Mouse (Mus musculus): ENCODE measurements around the gene Iars. TPM values are rescaled to one million over a fixed set of nuclear protein-coding genes. Genes with fewer than 3 reads are reported as not detected.

The Iars gene
- polyA plus RNA-seq, 2 experiments: 61.8 to 68.3 TPM

DNA sequence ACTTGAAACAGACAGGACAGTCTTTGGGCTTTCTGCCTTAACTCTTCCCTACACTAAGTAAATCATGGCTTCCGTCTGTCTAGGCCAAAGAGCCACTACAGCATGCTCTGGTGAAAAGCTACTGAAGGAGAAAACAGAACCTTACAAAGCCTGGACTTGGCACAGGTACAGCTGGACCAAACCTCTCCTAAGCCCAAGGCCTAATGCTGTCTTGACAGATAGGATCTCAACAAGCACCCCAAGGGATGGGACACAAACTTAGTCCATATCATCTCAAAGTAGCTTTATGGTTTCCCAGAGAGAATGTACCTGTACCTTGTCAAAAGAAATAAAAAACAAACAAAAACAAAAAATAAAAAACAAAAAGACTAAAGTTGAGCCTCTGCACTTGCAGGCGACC is 54.5 kb downstream of the Iars start:
- WGBS: 87% methylated on average over 2 of the region's 2 CpGs

DNA sequence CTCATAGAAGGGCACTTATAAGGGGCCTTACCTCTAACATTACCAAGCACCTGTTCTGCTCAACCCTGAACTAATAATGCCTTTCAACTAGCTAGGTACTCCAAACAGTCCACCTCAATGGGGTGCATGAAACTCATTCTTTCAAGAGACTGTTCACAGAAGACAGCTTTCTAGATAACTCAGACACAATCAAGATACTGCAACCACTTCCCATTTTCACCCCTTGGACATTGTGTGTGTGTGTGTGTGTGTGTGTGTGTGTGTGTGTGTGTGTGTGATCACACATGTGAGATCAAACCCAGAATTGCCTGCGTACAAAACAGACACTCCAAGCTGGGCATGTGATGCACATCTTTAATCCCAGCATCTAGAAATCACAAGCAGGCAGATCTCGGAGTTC is 56.1 kb downstream of the Iars start:
- no peak overlapping the region for H3K9ac ChIP-seq (ENCODE audit: low read depth, low read length, severe bottlenecking)
- no peak overlapping the region for H3K4me2 ChIP-seq (replicated peaks; ENCODE audit: low read depth, low read length, severe bottlenecking)
- no peak overlapping the region for H3K27ac ChIP-seq (replicated peaks; ENCODE audit: low read depth, low read length)
- peaks cover 26% of the 10 kb centered on the region for H3K36me3 ChIP-seq (ENCODE audit: control insufficient read depth, insufficient read depth, low read length)
- H3K4me1 ChIP-seq (ENCODE audit: control insufficient read depth, insufficient read depth, low read length): no peaks in the 10 kb centered on the region
- TF ChIP-seq POLR2A (IDR thresholded peaks at IDR 0.05; ENCODE audit: borderline replicate concordance, extremely low read depth, insufficient read depth, insufficient read length): no peak
- H3K27me3 ChIP-seq (ENCODE audit: control insufficient read depth, insufficient read depth, low read length): no peaks in the 10 kb centered on the region
- WGBS: 83% methylated on average over 2 of the region's 2 CpGs
- DNase-seq (ENCODE audit: low spot score) (no peak), ATAC-seq (ENCODE audit: low FRiP score, low read depth) (no peak)
- no peaks in the 10 kb centered on the region for H3K9me3 ChIP-seq (ENCODE audit: control insufficient read depth, low read length)
- no peak overlapping the region for H3K4me3 ChIP-seq (replicated peaks; ENCODE audit: low read length)

More for the DNA sequence above, 54.5 kb downstream of the Iars start:
- TF ChIP-seq POLR2A (IDR thresholded peaks at IDR 0.05; ENCODE audit: borderline replicate concordance, extremely low read depth, insufficient read depth, insufficient read length): no peak
- no peak for DNase-seq (ENCODE audit: low spot score)
- no peaks in the 10 kb centered on the region for H3K4me1 ChIP-seq (ENCODE audit: control insufficient read depth, insufficient read depth, low read length)
- no peak overlapping the region for H3K27ac ChIP-seq (replicated peaks; ENCODE audit: low read depth, low read length)
- no peak overlapping the region for H3K9ac ChIP-seq (ENCODE audit: low read depth, low read length, severe bottlenecking)
- no peaks in the 10 kb centered on the region for H3K27me3 ChIP-seq (ENCODE audit: control insufficient read depth, insufficient read depth, low read length)
- no peaks in the 10 kb centered on the region for H3K9me3 ChIP-seq (ENCODE audit: control insufficient read depth, low read length)
- no peak overlapping the region for H3K4me3 ChIP-seq (replicated peaks; ENCODE audit: low read length)
- no peak overlapping the region for H3K4me2 ChIP-seq (replicated peaks; ENCODE audit: low read depth, low read length, severe bottlenecking)
- peaks cover 42% of the 10 kb centered on the region for H3K36me3 ChIP-seq (ENCODE audit: control insufficient read depth, insufficient read depth, low read length)
- no peak for ATAC-seq (ENCODE audit: low FRiP score, low read depth)

DNA sequence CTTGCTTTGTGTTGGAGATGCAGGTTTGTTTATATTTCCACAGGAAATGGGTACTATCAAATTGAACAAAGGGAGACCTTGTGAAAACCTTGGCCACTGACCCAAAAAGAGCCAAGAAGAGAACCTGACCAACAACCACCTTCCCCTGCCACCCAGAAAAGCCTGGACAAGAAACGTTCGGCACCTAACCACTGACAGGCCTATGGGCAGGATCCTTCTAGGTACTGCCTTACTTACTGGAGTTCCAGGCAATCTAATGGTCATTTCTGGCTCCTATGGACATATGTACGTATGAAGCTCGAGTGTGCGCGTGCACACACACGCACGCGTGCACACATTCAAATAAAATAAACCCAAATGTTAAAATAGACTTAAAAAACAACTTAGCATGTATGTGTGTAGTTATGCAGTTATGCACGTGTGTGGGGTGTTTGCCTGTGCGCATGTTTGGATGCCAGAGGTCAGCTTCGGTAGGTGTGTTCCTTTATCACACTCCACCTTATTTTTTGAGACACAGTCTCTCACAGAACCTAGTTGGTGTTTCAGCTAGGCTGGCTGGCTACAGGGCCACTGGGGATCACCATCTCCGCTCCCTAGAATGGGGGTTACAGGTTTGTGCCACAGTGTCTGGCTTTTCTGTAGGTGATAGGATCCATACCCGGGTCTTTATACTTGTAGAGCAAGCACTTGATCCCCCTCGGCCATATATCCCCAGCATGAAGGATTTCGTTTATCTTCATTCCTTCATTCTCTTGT is 59.6 kb downstream of the Iars start:
- no peak overlapping the region for H3K4me3 ChIP-seq (replicated peaks; ENCODE audit: low read length)
- ATAC-seq (ENCODE audit: low FRiP score, low read depth) (no peak), DNase-seq (ENCODE audit: low spot score) (no peak)
- no peaks in the 10 kb centered on the region for H3K36me3 ChIP-seq (ENCODE audit: control insufficient read depth, insufficient read depth, low read length)
- H3K9me3 ChIP-seq (ENCODE audit: control insufficient read depth, low read length): no peaks in the 10 kb centered on the region
- no peak overlapping the region for H3K9ac ChIP-seq (ENCODE audit: low read depth, low read length, severe bottlenecking)
- no peak overlapping the region for H3K4me2 ChIP-seq (replicated peaks; ENCODE audit: low read depth, low read length, severe bottlenecking)
- H3K4me1 ChIP-seq (ENCODE audit: control insufficient read depth, insufficient read depth, low read length): no peaks in the 10 kb centered on the region
- 92% methylated on average over 16 of the region's 16 CpGs for WGBS
- no peak for TF ChIP-seq POLR2A (IDR thresholded peaks at IDR 0.05; ENCODE audit: borderline replicate concordance, extremely low read depth, insufficient read depth, insufficient read length)
- H3K27ac ChIP-seq (replicated peaks; ENCODE audit: low read depth, low read length): no peak overlapping the region
- no peaks in the 10 kb centered on the region for H3K27me3 ChIP-seq (ENCODE audit: control insufficient read depth, insufficient read depth, low read length)

DNA sequence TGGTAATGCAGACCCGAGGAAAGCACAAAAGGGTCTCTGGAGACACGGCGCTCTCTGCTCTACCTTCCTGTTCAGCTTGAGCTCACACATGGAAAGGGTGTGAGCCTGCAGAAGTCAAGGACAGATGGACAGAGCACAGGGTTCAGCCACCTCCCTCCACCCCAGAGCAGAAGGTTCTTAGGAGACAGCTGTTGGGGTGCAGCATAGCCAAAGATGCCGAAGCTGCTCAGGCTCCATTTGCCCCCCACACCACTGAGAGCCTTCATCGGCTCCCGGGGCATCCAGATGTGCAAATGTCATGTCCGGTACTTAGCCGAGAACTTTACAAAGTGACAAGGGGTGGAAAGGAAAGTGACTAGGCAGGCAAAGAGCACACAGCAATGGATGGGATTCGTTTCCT is 74.7 kb downstream of the Iars start:
- DNase-seq (ENCODE audit: low spot score) (no peak), ATAC-seq (ENCODE audit: low FRiP score, low read depth) (no peak)
- Histone ChIP-seq H3K36me3 (ENCODE audit: control insufficient read depth, insufficient read depth, low read length) (no peaks in the 10 kb centered on the region), H3K27me3 (ENCODE audit: control insufficient read depth, insufficient read depth, low read length) (no peaks in the 10 kb centered on the region), H3K9ac (ENCODE audit: low read depth, low read length, severe bottlenecking) (no peak overlapping the region), H3K9me3 (ENCODE audit: control insufficient read depth, low read length) (no peaks in the 10 kb centered on the region), H3K4me3 (replicated peaks; ENCODE audit: low read length) (no peak overlapping the region), H3K4me2 (replicated peaks; ENCODE audit: low read depth, low read length, severe bottlenecking) (no peak overlapping the region), H3K27ac (replicated peaks; ENCODE audit: low read depth, low read length) (no peak overlapping the region), H3K4me1 (ENCODE audit: control insufficient read depth, insufficient read depth, low read length) (no peaks in the 10 kb centered on the region)
- TF ChIP-seq POLR2A (IDR thresholded peaks at IDR 0.05; ENCODE audit: borderline replicate concordance, extremely low read depth, insufficient read depth, insufficient read length): no peak
- WGBS: 82% methylated on average over 9 of the region's 9 CpGs

DNA sequence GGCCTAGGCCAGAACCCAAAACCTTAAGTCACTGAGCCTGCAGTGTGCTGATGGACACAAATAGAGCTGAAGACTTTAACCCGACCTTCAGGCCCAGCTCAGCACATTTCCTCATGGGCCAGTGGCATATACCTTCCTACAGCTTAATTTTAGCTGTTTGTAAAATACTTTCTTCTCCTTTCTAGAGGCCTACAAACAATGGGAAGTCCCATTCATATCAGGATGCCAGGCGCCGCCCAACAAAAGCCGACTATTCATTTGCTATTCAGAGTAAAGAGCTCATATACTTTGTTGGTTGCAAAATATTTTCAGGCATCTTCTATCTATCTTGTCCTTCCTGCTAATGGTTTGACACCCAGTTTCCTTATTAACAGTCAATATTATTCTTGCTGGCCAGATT is 76.1 kb downstream of the Iars start:
- 92% methylated on average over 4 of the region's 4 CpGs for WGBS
- no peak overlapping the region for H3K4me3 ChIP-seq (replicated peaks; ENCODE audit: low read length)
- H3K9ac ChIP-seq (ENCODE audit: low read depth, low read length, severe bottlenecking): no peak overlapping the region
- no peak for TF ChIP-seq POLR2A (IDR thresholded peaks at IDR 0.05; ENCODE audit: borderline replicate concordance, extremely low read depth, insufficient read depth, insufficient read length)
- H3K4me2 ChIP-seq (replicated peaks; ENCODE audit: low read depth, low read length, severe bottlenecking): no peak overlapping the region
- H3K27me3 ChIP-seq (ENCODE audit: control insufficient read depth, insufficient read depth, low read length): no peaks in the 10 kb centered on the region
- no peaks in the 10 kb centered on the region for H3K36me3 ChIP-seq (ENCODE audit: control insufficient read depth, insufficient read depth, low read length)
- DNase-seq (ENCODE audit: low spot score): no peak
- no peaks in the 10 kb centered on the region for H3K4me1 ChIP-seq (ENCODE audit: control insufficient read depth, insufficient read depth, low read length)
- no peak for ATAC-seq (ENCODE audit: low FRiP score, low read depth)
- no peaks in the 10 kb centered on the region for H3K9me3 ChIP-seq (ENCODE audit: control insufficient read depth, low read length)
- H3K27ac ChIP-seq (replicated peaks; ENCODE audit: low read depth, low read length): no peak overlapping the region

All from limb, embryonic 14.5 days (tissue).